Mouse (Mus musculus): Measurements from ENCODE around the gene Ppp6r3.

Ppp6r3 gene

GRCm38 (mm10) chr19:3529781-3530180, 45.8 kb downstream of the Ppp6r3 start:
- peak in 1 of 2 experiments; percentile 7 for DNase-seq (ENCODE audit: low read depth in 2 of 2, low spot score in 2 of 2)

- no peak for DNase-seq (ENCODE audit: low read depth in 2 of 2, low spot score in 2 of 2)
Observed at GRCm38 (mm10) chr19:3528646-3529045, 46.9 kb downstream of the Ppp6r3 start.

GRCm38 (mm10) chr19:3527531-3527930, 48.0 kb downstream of the Ppp6r3 start:
- DNase-seq (ENCODE audit: low read depth in 2 of 2, low spot score in 2 of 2) = no peak

GRCm38 (mm10) chr19:3519471-3520169, 55.9 kb downstream of the Ppp6r3 start:
- DNase-seq (ENCODE audit: low read depth in 2 of 2, low spot score in 2 of 2) = no peak

- no peak for DNase-seq (ENCODE audit: low read depth in 2 of 2, low spot score in 2 of 2)
Observed at GRCm38 (mm10) chr19:3497216-3497615, 78.3 kb downstream of the Ppp6r3 start.

- no peak for DNase-seq (ENCODE audit: low read depth in 2 of 2, low spot score in 2 of 2)
Observed at GRCm38 (mm10) chr19:3489826-3490225, 85.7 kb downstream of the Ppp6r3 start.

- no peak for DNase-seq (ENCODE audit: low read depth in 2 of 2, low spot score in 2 of 2)
Observed at GRCm38 (mm10) chr19:3482831-3483230, 92.7 kb downstream of the Ppp6r3 start.

GRCm38 (mm10) chr19:3480101-3480500, 95.4 kb downstream of the Ppp6r3 start:
- no peak for DNase-seq (ENCODE audit: low read depth in 2 of 2, low spot score in 2 of 2)

GRCm38 (mm10) chr19:3476996-3477395, 98.6 kb downstream of the Ppp6r3 start:
- no peak for DNase-seq (ENCODE audit: low read depth in 2 of 2, low spot score in 2 of 2)

- no peak for DNase-seq (ENCODE audit: low read depth in 2 of 2, low spot score in 2 of 2)
Observed at GRCm38 (mm10) chr19:3471218-3471617, 104.3 kb downstream of the Ppp6r3 start.

GRCm38 (mm10) chr19:3467574-3467973, 108.0 kb downstream of the Ppp6r3 start:
- no peak for DNase-seq (ENCODE audit: low read depth in 2 of 2, low spot score in 2 of 2)

- DNase-seq (ENCODE audit: low read depth in 2 of 2, low spot score in 2 of 2) = no peak
Observed at GRCm38 (mm10) chr19:3459986-3460385, 115.6 kb downstream of the Ppp6r3 start.

- no peak for DNase-seq (ENCODE audit: low read depth in 2 of 2, low spot score in 2 of 2)
Observed at GRCm38 (mm10) chr19:3458331-3459099, 117.0 kb downstream of the Ppp6r3 start.

GRCm38 (mm10) chr19:3457700-3458099, 117.8 kb downstream of the Ppp6r3 start:
- DNase-seq (ENCODE audit: low read depth in 2 of 2, low spot score in 2 of 2) = no peak

- DNase-seq (ENCODE audit: low read depth in 2 of 2, low spot score in 2 of 2) = peak in 1 of 2 experiments; percentile 24
Observed at GRCm38 (mm10) chr19:3451649-3452048, 123.9 kb downstream of the Ppp6r3 start.

GRCm38 (mm10) chr19:3451170-3451569, 124.4 kb downstream of the Ppp6r3 start:
- DNase-seq (ENCODE audit: low read depth in 2 of 2, low spot score in 2 of 2) = peak; percentile 52 to 76

GRCm38 (mm10) chr19:3450714-3451113, 124.8 kb downstream of the Ppp6r3 start:
- no peak for DNase-seq (ENCODE audit: low read depth in 2 of 2, low spot score in 2 of 2)

- DNase-seq (ENCODE audit: low read depth in 2 of 2, low spot score in 2 of 2) = no peak
Observed at GRCm38 (mm10) chr19:3449248-3449647, 126.3 kb downstream of the Ppp6r3 start.

- no peak for DNase-seq (ENCODE audit: low read depth in 2 of 2, low spot score in 2 of 2)
Observed at GRCm38 (mm10) chr19:3447348-3447747, 128.2 kb downstream of the Ppp6r3 start.

- DNase-seq (ENCODE audit: low read depth in 2 of 2, low spot score in 2 of 2) = no peak
Observed at GRCm38 (mm10) chr19:3441092-3441491, 134.5 kb downstream of the Ppp6r3 start.

- DNase-seq (ENCODE audit: low read depth in 2 of 2, low spot score in 2 of 2) = no peak
Observed at GRCm38 (mm10) chr19:3440667-3441066, 134.9 kb downstream of the Ppp6r3 start.

GRCm38 (mm10) chr19:3437980-3438379, 137.6 kb downstream of the Ppp6r3 start:
- no peak for DNase-seq (ENCODE audit: low read depth in 2 of 2, low spot score in 2 of 2)
